Mouse (Mus musculus) heart, postnatal 25 days (tissue): Measurements from ENCODE around the gene Snca. TPM values are rescaled to one million over a fixed set of nuclear protein-coding genes. Genes with fewer than 3 reads are reported as not detected.
"Not testable (repeated sequence)": the region's sequence is repeated elsewhere in the genome, so short reads cannot be mapped to it uniquely, and the experiment has no call there.

Experiments
- DNase-seq: peaks from one replicate; pipeline ENCODE4 v3.0.0; 2022; ENCODE audit warnings: low spot score
- intact Hi-C: fragments of 180-260 bp; cut with DNase I; formaldehyde crosslinking; loops from one replicate; pipeline ENCODE4 v1.15.1; 2025
- total RNA-seq, 2 experiments: library from RNA; stranded (reverse); gene quantifications; 2 replicates each; pipeline ENCODE4 v1.2.3; 2021

The Snca gene
- total RNA-seq, 2 experiments from 2014 or later: 26.2 to 56.5 TPM

- intact Hi-C loops: no loop called here
These were observed 105.4 kb downstream of the Snca start for GRCm38 (mm10) chr6:60724110-60724829.

GRCm38 (mm10) chr6:60717566-60717965 is 112.1 kb downstream of the Snca start:
- no peak for DNase-seq
- intact Hi-C loops: no loop called here

More at GRCm38 (mm10) chr6:60724110-60724829, 105.4 kb downstream of the Snca start:
- DNase-seq: no peak

GRCm38 (mm10) chr6:60709997-60710471 is 119.6 kb downstream of the Snca start:
- intact Hi-C loops: no loop called here
- DNase-seq: no peak

GRCm38 (mm10) chr6:60698072-60698471 is 131.6 kb downstream of the Snca start:
- intact Hi-C loops: no loop called here
- no peak for DNase-seq

GRCm38 (mm10) chr6:60687048-60687447 is 142.6 kb downstream of the Snca start:
- intact Hi-C loops, DNase-seq: not testable (repeated sequence)

- no peak for DNase-seq
- intact Hi-C loops: loop anchor here (5.0 kb wide), 1 partner anchor 250 kb away; no protein-coding TSS in a partner anchor
These were observed 147.4 kb downstream of the Snca start for GRCm38 (mm10) chr6:60682233-60682632.

Other genes with a start within 250 kb of the Snca start
- gene Mmrn1, start 95.1 kb upstream of the Snca start, total RNA-seq: 1 to 10 TPM; 5.8 to 6.5 TPM